ENCODE assay signal across 18 mouse cellular contexts in the genomic region with DNA sequence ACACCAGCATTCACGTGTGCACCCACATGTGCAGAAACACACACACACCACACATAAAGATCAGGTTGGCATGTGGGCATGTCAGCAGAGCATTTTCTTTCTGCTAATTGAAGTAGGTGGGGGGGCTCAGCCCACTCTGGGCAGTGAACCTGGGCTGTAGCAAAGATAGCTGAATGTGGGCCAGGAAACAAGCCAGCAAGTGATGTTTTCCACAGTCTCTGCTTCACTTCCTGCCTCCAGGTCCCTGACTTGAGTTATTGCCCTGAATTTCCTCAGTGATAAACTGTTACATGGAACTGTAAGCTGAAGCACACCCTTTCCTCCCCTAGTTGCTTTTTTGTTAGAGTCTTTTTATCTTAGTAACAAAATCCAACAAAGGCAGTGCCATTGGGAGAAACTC. TPM values are rescaled to one million over a fixed set of nuclear protein-coding genes. Genes with fewer than 3 reads are reported as not detected.
DNase-seq lines count a peak whose midpoint lies in the region; ATAC-seq and TF ChIP-seq lines count a peak whose summit lies in the region.
"Had no signal": no experiment of that assay in that cellular context is flagged by ENCODE, and none has a peak within 500 bp of the region (broad histone marks: within the 10 kb centered on the region; RNA-seq: fewer than 3 reads in every experiment).

No protein-coding gene starts in this region.

- no peaks in the 10 kb centered on the region for H3K27me3 ChIP-seq in kidney, adult 2 months (replicated peaks; ENCODE audit: control insufficient read depth, insufficient read depth, low read length)
- H3K27me3 ChIP-seq: embryonic facial prominence, embryonic 13.5 days; hindbrain, embryonic 12.5 days; megakaryocyte, embryonic 14.5 days had no signal

- no peak overlapping the region for H3K4me3 ChIP-seq in kidney, adult 2 months (ENCODE audit: insufficient read depth, low read depth, low read length)
- H3K4me3 ChIP-seq: embryonic facial prominence, embryonic 13.5 days; gastrocnemius, adult 2 months; hindbrain, embryonic 12.5 days; megakaryocyte, embryonic 14.5 days had no signal

- no peak overlapping the region for H3K27ac ChIP-seq in kidney, adult 2 months (ENCODE audit: insufficient read depth, low read depth, low read length)
- H3K27ac ChIP-seq: embryonic facial prominence, embryonic 13.5 days; gastrocnemius, adult 2 months; hindbrain, embryonic 12.5 days had no signal

- H3K4me1 ChIP-seq in kidney, adult 2 months (ENCODE audit: control insufficient read depth, insufficient read depth, low read length), result no peaks in the 10 kb centered on the region
- H3K4me1 ChIP-seq: embryonic facial prominence, embryonic 13.5 days; hindbrain, embryonic 12.5 days had no signal

- ATAC-seq in megakaryocyte progenitor cell, adult 5-6 weeks (replicated peaks; ENCODE audit: poor library complexity), result peak; percentile 35; the same call in 1 of the 2 replicates
- ATAC-seq: forebrain, postnatal 0 days; intestine, embryonic 16.5 days; midbrain, embryonic 16.5 days had no signal

- H3K36me3 ChIP-seq in kidney, adult 2 months (ENCODE audit: control insufficient read depth, insufficient read depth, low read length), result no peaks in the 10 kb centered on the region
- H3K36me3 ChIP-seq: embryonic facial prominence, embryonic 13.5 days; hindbrain, embryonic 12.5 days had no signal

- 79% methylated on average over 1 of the region's 1 CpGs for WGBS in kidney, adult 2 months

- TF ChIP-seq CTCF in kidney, adult 2 months (conservative IDR thresholded peaks at IDR 0.05; ENCODE audit: insufficient read depth, insufficient read length, low read depth, low read length), result no peak

- DNase-seq in kidney, adult 2 months, result peak; percentile 5
- DNase-seq in kidney, adult 8-10 months, result no peak
- DNase-seq in thymus, postnatal 14 days, result peak; percentile 8
- DNase-seq in thymus, adult 18-20 months, result no peak
- peak; percentile 20 for DNase-seq in induced T-regulatory cell, adult 2 months (ENCODE audit: low read depth)
- DNase-seq in c-Kit-positive CD71-positive TER-119-positive erythroid progenitor cells, embryonic 14.5 days (ENCODE audit: low spot score), result no peak
- DNase-seq: cerebellum, adult 9-10 months; forebrain, postnatal 0 days; gastrocnemius, adult 2 months; heart, adult 18-20 months; left cerebral cortex, postnatal 4 days; lung, adult 18-20 months had no signal

- TF ChIP-seq POLR2A in kidney, adult 2 months (IDR thresholded peaks at IDR 0.05; ENCODE audit: low read depth, low read length), result no peak

RNA-seq across cellular contexts. Expression of a gene that starts 6.1 kb away (rescaled TPM):
- 54.3 and 56.1 TPM in 2 replicates for polyA plus RNA-seq in kidney, adult 2 months (2012; rRNA removed)
- total RNA-seq in megakaryocyte progenitor cell, adult 5-6 weeks (2015), result 1,007 and 1,094 TPM in 2 replicates
- 622 and 1,143 TPM in 2 replicates for total RNA-seq in megakaryocyte progenitor cell, adult 5-6 weeks (2017)

Comparison
In these comparisons a context has a peak if more than half of its experiments do, and no peak if none do; other contexts are left out.
1. DNase-seq: peak in kidney, adult 2 months (single experiment), thymus, postnatal 14 days (single experiment) and induced T-regulatory cell, adult 2 months (single experiment); none in kidney, adult 8-10 months (0 of 2), thymus, adult 18-20 months (0 of 2) and c-Kit-positive CD71-positive TER-119-positive erythroid progenitor cells, embryonic 14.5 days (single experiment).